Mouse (Mus musculus) heart, postnatal 14 days (tissue): ENCODE measurements around the gene Reln. TPM values are rescaled to one million over a fixed set of nuclear protein-coding genes. Genes with fewer than 3 reads are reported as not detected.

Source experiments
- DNase-seq, 2 experiments: peaks; one replicate each; pipeline ENCODE4 v3.0.0; 2021 to 2022
- intact Hi-C: fragments of 180-260 bp; cut with DNase I; formaldehyde crosslinking; loops from one replicate; pipeline ENCODE4 v1.15.1; 2025
- total RNA-seq, 2 experiments: library from RNA; stranded (reverse); gene quantifications; 2 replicates each; pipeline ENCODE4 v1.2.3; 2021

Reln gene
- total RNA-seq, 2 experiments from 2014 or later: 3.7 to 4.6 TPM

DNA sequence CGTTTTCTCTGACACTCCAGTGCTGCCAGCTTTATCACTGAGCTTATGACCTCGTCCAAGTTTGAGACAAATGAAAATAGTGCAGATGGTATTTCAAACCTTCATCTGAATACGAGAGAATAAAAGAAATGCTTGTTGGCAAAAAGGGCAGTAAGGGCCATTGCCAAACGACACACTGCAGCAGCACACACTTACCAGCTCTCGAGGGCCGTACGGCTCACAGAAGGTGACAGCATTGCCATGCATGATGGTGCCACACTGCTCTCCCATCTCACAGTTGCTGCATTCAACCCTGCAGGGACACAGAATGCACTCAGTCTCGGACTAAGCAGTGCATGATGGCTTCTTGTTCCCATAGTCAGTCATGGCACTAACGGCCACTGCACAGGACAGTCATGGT, 210.1 kb downstream of the Reln start:
- DNase-seq: no peak
- intact Hi-C loops: no loop called here

DNA sequence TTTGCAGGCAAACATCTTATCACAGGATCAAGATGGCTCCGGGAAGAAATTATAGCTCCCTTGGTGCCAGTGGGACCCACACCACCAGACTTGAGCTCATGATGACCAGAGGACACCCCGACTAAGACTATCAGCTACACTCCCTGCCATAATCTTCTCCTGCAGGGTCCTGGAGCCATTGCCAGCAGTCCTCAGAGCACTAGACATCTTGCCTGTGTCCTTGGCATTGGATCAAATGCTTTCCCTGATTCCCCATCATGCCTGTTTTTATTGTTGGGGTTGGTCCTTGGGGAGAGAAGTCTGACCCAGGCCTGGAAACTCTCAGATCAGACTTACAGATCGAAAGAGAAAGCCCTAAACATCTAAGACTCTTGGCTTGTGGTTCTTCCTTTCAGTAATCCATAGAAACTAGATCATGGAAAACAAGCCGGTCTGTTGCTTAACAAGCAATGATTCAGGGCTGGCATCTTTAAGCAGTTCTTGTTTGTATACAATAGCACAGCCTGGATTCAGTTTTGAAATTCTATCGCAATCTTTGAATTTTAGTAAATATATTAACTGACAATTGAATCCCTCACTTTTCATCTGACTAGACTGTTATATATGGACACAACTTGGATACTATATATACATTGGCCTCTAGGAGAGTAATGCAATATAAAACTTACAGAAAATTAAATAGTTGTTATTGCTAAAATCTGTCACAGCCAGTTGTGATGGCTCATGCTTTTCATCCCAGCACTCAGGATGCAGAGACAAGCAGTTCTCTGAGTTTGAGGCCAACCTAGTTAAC, 212.6 kb downstream of the Reln start:
- intact Hi-C loops: no loop called here
- DNase-seq: no peak

DNA sequence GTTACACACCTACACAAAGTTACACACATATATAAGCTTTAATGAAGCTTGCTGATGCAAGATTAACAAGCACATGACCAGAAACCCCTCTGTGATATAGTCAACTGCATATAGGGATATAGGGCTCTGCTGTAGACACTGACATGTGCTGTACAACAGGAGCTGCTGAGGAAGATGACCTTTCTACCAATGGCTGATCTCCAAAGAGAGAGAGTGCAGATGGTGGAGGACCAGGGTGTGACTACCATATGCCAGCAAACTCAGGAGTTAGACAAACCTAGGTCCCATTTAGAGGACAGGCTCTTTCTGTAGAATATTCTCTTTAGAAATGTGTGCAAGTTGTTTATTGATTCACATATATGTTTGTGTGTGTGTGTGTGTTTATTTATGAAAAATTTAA, 216.9 kb downstream of the Reln start:
- intact Hi-C loops: no loop called here
- no peak for DNase-seq

DNA sequence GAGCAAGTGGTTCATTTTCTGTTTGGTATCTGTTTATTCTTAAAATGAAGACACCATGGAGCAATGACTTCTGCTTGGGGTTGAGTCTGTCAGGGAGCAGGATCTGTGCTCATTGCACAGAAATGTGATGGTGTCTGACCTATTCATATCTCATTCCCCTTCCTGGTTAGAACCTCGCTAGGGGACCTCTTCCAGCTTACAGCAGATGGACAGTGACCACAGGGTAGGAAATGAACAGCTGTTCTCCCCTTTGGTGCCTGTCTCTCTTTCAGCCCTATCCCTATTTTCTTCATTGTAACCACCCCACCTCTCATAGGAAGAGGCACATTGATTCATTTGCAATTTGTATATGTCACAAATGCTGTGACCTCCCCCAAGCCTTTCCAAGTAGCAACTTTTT, 225.2 kb downstream of the Reln start:
- intact Hi-C loops: no loop called here
- DNase-seq: no peak

DNA sequence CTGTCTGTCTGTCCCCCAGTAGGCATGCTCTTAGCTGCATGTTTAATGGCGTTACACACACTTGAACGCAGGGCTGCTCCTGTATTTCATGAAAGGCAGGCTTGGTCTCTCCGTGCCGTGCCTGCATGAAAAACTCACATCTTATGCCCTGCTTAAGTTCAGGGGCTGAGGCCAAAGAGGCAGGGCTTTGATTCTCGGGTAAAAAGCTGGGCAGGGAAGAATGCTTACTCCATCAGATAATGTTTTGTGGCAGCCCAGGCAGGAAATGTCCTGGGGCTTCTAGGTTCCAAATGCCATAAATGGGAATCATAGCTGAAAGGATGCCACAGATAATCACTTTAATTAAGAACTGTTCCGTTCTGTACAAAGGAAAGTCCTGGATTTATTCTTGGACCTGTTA, 226.0 kb downstream of the Reln start:
- DNase-seq: no peak

DNA sequence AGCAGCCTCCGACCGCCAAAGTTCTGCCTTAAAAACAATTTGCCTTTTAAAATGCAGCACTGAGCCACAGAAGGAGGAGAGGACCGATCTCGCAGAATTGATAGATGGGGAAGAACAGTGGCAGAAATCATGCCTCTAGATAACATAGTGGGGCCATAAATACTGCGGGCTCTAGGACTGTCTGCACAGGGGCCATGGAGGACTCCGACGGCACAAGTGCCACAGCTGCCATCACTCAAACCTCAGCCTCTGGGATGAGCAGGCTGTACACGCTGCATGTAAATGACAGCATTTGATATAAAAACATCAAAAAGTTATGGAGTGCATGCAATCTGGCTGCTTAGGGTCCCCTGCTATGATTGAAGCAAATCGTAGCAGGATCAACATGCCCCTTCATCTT, 227.6 kb downstream of the Reln start:
- intact Hi-C loops: no loop called here
- no peak for DNase-seq

More for the DNA sequence above, 226.0 kb downstream of the Reln start:
- intact Hi-C loops: no loop called here

DNA sequence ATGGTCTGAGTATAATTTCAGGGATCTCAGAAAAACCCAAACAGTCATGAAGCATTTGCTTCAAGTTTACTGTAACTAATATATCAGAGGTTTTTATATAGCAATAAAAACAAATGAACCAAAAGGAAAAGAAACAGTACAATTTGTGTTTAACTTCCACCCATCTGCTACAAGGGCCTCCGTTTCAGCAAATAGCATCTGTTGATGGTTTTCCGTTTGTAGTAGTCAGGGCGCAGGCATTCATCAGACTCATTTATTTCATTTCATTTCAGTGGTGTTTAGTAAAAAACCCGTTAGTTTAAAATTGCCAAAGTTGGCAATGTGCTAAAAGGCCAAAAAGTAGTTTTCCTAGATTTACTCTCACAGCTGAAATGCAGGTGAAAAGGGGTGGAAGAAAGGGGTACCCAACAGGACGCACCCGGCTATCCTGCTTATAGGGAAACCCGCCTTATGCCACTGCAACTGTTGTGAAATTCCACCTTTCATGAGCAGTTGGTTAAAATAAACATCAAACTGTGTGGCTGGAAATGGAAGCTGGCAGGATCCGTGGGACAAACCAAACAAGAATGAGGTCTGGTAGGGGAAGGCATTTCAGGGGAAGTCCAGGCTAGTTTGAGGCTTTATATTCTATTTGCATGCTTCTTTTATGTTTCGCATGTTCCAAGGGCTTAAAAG, 237.6 kb downstream of the Reln start:
- no peak for DNase-seq
- intact Hi-C loops: no loop called here

DNA sequence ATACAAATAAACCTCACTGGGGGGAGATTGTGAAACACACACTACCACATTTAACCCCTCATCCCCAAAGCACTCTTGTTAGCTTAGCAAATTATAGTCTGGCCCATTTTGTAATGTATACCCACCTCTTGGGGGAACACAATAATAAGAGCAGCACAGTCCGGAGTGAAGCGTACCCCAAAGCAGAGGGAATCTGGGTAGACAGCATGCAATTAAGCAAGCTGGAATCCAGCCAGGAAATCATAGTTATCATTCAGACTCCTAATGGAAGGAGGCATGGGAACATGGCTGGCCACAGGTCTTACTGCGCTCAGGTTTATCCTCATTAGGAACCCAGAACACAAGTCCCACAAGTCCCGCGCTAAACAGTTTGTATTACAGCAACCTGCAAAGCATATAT, 249.5 kb downstream of the Reln start:
- intact Hi-C loops: no loop called here
- DNase-seq: no peak

DNA sequence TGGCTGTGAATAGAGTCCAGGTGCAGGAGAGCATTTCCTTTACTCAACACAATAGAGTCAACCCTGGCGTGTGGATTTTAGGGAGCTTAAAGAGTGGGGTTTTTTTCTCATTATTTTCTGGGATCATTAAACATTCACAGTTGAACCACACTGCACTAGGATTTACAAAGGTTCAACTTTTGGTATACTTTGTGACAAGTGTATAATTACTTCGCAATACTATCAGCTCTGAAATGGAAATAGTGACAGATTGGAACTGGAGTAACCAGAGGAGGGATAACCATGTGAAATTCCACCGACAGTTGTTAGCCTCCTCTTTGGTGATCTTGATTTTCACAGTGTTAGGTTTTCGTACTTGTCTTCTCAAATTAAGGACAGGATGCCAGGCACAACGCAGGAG, 250.5 kb downstream of the Reln start:
- DNase-seq: no peak
- intact Hi-C loops: no loop called here

DNA sequence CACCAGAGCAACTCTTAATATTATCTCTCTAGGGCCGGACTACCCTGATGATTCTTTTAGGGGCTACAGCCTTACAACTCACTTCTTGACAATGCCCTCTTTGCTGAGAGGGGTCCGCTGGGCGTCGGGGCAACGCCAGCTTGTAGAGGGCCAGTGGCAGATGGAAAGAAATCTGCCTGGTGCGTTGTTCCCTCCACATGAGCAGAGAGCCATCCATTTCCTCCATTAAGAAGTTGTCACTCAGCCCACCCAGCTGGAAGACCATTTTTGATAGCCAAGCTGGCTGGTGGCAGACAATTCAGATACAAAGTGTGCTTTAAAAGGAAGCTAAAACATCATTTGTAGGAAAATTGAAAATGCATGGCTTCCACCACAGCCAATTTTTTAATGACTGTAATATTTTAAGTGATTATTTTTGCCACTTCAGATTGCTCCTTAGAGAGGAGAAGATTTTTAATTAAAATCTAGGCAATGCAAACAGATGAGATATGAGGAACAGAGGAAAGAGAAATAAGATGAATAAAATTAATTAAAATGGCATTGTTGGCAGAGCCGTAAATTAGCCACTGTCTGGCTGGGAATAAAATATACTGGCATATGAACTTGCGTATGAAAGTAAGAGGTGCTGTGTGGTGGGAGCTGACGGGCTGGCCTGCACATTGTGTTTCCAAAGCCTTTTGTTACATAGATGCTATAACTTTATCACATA, 251.2 kb downstream of the Reln start:
- DNase-seq: no peak
- intact Hi-C loops: no loop called here

DNA sequence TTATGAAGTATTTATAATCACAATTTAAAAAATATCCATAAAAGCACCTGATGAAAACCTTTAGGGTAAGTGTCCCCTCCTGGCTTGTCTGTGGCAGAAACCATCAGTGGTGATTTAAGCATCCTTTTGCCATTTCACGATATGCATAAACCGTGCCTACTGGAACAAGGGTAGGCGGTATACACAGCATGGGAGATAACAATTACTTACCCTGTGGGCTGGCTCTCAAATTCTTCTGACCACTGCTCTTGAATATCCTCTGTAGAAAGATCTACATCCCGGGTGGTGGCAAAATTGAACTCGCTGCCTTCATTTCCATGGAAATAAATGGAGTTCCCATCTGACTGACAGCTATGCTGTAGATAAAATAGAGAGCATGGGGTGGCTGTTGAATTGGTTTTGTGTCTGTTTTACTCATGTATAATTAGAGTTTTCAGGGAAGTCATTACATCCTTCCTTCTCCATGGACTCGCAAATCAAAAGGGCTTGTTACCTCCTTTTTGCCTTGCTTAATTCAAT, 264.0 kb downstream of the Reln start:
- intact Hi-C loops: no loop called here
- no peak for DNase-seq

DNA sequence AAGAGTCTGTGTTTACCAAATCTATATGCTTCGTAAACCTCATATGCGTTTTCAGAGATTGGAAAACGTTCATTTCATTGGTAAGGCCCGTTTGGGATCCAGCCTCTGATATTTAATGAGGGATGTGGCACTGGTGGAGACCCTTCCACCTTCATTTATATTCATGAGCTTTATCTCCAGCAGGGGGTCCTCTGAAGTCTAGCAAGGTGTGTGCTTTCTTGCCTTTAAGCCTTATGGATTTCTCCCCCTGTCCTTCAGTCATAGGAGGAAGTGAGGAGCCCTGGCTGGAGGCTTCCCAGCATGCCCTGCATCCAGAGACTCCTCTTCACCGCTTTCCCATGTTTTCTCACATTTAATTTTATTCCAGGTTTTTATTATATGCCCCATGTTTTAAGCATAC, 269.5 kb downstream of the Reln start:
- no peak for DNase-seq
- intact Hi-C loops: no loop called here

DNA sequence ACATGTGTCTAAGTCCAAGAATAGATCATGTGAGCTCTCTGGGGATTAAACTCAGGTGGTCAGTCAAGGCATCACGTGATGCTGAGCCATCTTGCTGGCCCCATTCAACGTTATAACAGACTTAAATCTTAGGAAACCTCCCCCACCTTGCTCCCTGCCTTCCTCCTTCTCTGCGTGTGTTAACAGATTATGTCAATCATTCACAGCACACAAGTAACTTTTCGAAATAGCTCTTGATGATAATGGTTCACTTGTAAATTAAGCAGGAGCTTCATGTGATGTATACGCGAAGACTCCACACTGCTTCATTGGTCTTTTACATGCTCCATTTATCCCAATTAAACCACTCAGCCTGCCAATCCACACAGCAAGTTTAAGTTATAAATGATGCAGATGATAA, 271.9 kb downstream of the Reln start:
- intact Hi-C loops: no loop called here
- DNase-seq: no peak

DNA sequence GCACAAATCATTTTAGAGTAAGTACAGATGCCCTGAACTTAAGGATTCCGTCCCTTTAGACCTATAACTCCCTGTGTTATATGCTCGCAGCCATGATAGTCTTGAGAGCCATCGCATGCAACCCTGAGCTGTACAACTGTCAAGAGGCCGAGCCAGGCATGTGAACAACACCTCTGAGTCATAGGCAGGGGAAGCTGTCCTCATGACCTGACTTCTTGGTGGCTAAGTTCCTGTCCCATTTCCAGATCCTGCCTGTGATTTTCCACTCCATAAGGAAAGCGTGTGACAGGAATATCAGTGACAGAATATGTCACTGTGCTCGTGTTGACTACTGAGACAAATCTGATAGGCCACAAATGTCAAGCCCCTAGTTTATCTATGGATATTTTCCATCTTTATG, 285.3 kb downstream of the Reln start:
- intact Hi-C loops: no loop called here
- no peak for DNase-seq

DNA sequence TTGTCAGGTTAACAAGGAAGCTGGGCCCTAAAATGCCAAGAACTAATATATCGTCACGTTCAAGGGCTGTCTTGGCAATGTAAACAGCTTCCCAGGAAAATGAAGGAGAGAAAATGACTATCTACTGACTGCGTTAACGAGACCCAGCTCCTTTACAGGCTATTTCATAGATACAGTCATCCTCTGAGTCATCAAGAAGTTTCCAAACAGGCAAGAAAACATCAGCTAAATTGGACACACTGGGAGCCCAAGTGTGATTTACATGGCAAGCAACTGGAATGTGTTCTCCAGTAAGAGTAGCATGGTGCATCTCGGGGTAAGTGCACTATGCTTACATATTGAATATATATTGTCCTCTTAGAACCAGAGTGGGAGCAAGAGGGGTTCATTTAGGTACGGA, 302.7 kb downstream of the Reln start:
- no peak for DNase-seq
- intact Hi-C loops: no loop called here

DNA sequence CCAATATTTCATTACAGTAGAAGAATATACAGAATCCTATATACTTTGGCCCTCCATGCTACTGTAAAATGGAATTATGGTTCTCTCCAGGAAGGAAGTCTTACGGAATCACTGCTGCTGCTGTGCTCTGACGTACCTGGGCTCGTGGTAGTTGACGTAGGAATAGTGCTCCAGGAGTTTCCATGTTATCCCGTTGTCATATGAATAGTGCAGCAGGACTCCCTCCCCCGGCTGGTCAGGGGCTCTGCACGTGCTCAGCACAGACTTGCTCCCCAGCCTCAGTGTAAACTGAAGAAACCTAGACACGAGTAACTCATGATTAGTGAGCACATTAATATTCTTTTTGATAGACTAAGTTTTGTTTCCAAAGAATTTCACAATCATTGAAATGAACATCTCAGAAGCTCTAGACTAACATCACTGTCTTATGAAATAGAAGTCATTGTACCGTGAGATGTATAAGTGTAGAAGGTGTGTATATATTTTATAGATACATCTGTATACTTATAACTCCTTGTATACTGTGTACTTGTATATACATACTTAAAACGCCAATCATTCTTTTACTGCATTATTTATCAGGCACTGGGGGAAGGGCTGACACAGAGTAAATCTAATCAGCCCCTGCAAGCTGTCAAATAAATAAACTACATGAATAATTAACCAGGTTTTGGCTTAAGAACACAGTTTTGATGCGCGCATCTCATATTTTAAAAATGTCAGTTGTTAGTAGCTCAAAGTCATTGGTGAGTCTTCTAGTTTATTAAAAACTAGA, 304.9 kb downstream of the Reln start:
- intact Hi-C loops: no loop called here
- no peak for DNase-seq

DNA sequence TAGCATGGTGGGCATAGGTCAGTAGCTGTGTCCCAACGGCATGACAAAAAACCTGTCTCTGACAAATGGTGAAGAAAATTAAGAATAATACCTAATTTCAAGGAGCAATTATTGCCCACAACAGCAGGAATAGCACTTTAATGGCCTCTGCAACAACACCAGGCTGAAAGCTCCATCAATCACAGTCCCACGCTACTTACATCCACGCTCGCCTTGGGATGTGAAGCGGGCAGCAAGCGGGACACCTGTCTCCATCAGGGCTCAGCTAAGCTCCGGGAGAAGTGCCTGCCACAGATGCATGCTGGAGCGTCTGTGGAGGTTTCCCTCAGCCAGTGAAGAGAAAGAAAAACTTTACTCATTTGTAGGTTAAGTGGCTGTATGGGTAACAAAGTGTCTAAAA, 309.3 kb downstream of the Reln start:
- intact Hi-C loops: no loop called here
- DNase-seq: no peak

DNA sequence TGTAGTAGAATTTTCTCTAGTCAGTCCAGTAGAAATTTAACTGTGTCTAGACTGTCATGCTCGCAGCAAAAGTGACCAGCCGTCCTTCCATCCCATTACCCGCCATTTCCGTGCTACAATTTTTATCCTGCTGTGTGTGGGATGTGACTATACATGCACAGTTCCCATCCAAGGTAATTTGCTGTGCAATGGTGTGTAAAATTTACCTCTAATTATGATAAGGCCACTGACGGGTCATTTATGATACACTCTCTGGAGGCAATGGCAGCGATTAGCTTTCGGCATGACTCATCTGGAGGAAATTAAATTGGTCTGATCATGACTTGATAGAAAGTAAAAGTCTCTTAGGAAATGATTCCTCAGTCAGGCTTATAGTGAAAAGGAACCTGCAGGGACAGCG, 311.5 kb downstream of the Reln start:
- DNase-seq: no peak
- intact Hi-C loops: no loop called here

DNA sequence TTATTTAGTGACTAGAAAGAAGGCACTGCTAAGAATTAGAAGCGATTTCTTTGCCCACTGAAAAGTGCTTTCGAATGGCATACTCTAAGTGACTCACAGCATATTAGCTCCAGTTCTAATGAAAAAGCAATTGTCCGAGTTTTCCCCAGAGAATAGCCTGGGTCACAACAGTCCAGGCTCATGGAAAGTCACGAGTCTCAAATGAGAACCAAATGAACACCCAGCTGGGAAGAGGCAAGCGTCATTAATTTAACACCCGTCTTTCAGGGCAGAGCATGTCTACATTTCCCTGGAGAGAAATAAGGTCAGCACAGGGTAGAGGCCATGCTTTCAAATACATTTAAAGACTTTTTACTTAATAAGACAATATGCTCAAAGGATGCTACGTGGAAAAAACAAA, 312.8 kb downstream of the Reln start:
- intact Hi-C loops: no loop called here
- DNase-seq: no peak

DNA sequence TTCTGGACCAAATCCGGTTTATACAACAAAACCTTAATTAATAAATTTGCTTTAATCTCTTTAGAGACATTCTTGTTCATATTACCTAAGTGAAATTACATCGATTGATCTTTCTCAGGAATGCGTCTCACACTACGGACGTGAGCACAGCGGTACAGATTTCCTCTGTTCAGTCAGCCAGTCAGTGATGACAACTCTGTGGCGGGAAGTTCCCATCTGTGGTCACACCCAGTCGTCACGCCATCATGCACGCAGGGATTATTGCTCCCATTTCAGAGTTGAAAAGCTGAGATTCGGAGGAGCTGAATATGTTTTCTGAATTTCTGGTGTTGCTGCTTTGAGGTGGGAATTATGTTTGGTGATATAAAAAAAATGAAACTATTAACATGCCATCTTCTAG, 316.1 kb downstream of the Reln start:
- intact Hi-C loops: no loop called here
- no peak for DNase-seq
